Mouse (Mus musculus): ENCODE results near the gene Pih1d1. TPM values are rescaled to one million over a fixed set of nuclear protein-coding genes. Genes with fewer than 3 reads are reported as not detected.

Pih1d1 gene
- total and polyA plus RNA-seq, 3 experiments = 37.4 to 69.3 (median 50.3) TPM

DNA sequence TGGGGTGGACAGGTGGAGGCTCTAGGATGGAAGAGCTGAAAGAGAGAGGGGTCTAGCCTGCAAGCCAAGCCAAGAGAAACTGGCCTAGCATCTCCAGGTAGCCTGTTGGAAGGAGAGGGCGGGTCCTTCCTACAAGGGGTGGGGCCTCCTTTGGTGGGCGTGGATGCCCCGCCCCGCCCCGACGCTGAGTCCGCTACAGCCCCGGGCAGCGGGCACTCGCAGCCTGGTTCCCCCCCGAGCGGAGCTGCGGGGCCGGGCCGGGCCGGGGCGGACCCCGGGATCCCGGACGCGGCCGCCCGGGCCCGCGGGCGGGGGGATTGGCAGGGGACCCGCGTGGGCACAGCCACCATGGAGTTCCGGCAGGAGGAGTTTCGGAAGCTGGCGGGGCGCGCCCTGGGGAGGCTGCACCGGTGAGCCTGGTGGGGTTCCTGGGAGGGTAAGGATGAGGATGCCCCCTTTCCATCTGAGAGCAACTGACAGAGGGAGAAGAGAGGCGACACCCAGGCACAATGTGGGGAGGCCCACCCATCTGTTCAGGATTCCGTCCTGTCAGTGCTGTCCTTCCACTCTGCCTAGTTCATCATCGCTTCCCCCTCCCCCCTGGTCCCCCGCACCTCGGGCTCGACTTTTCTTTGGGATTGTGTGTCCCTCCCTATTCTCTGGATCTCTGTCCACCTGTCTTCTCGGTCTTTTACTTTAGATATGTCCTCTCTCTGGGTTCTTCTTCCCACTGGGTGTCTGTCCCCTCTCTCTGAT lies 9.8 kb downstream of the Pih1d1 start, which contains the start of gene Slc17a7:
Gene Slc17a7, plus strand, starts transcription at position 215 of the 756 bp plus-strand sequence.
- H3K36me3 ChIP-seq (replicated peaks in 1 of 2; ENCODE audit: control insufficient read depth in 1 of 2, insufficient read depth in 1 of 2, low read length in 1 of 2) = peaks cover 0 to 22% of the 10 kb centered on the region in 2 experiments
- peaks cover 0 to 11% of the 10 kb centered on the region in 2 experiments; a peak in 3 of 4 replicates for H3K4me1 ChIP-seq (ENCODE audit: control insufficient read depth in 1 of 2, insufficient read depth in 2 of 2)
- H3K9ac ChIP-seq (ENCODE audit: insufficient read depth, low read depth) = no peak within 1 kb of the TSS
- dilution Hi-C loops (cut with MboI; ENCODE audit: extremely low pct_ligation_motif_present, extremely low pct_unique_long_range_greater_than_20kb, low sequenced_read_pairs) (no loop called here), in situ Hi-C loops (cut with MboI; ENCODE audit: low pct_ligation_motif_present, low pct_unique_long_range_greater_than_20kb, low sequenced_read_pairs) (loop anchor here (10.0 kb wide), 1 partner anchor 141 kb away; no protein-coding TSS in a partner anchor)
- peaks cover 60% of the 10 kb centered on the region for H3K27me3 ChIP-seq (replicated peaks)
- H3K9me3 ChIP-seq (replicated peaks; ENCODE audit: low read length) = peaks cover 7% of the 10 kb centered on the region
- H3K4me2 ChIP-seq (ENCODE audit: insufficient read depth, low read depth, poor library complexity, severe bottlenecking) = peak within 1 kb of the TSS; percentile 47; the same call in 1 of the 2 replicates
- no peak for DNase-seq (ENCODE audit: extremely low read depth)
- no peak within 1 kb of the TSS for H3K27ac ChIP-seq (ENCODE audit: insufficient read depth, low read depth)
- H3K4me3 ChIP-seq (replicated peaks in 1 of 3; ENCODE audit: low read depth in 2 of 3, low read length in 2 of 3, poor library complexity in 1 of 3) = no peak within 1 kb of the TSS
- TF ChIP-seq RCOR1 (conservative IDR thresholded peaks at IDR 0.05; ENCODE audit: low read depth, low read length) (no peak), JUN (IDR thresholded peaks at IDR 0.05; ENCODE audit: insufficient read depth, low read depth, low read length) (no peak), PAX5 (IDR thresholded peaks at IDR 0.05; ENCODE audit: low read length) (no peak), BHLHE40 (IDR thresholded peaks at IDR 0.05; ENCODE audit: low read depth, low read length) (no peak), EP300 (IDR thresholded peaks at IDR 0.05; ENCODE audit: low read length) (no peak), CHD2 (IDR thresholded peaks at IDR 0.05; ENCODE audit: low read length) (no peak), POLR2AphosphoS2 (IDR thresholded peaks at IDR 0.05; ENCODE audit: low read depth, low read length) (no peak), ZNF384 (IDR thresholded peaks at IDR 0.05; ENCODE audit: low read depth, low read length) (no peak), CHD1 (IDR thresholded peaks at IDR 0.05; ENCODE audit: low read depth, low read length) (no peak), NRF1 (IDR thresholded peaks at IDR 0.05; ENCODE audit: low read depth, low read length) (no peak), JUND (conservative IDR thresholded peaks at IDR 0.05; ENCODE audit: low read depth, low read length) (no peak), MAX (IDR thresholded peaks at IDR 0.05; ENCODE audit: low read length) (no peak), ZMIZ1 (IDR thresholded peaks at IDR 0.05; ENCODE audit: low read depth, low read length) (no peak), MAZ (IDR thresholded peaks at IDR 0.05; ENCODE audit: low read depth, low read length) (no peak), CTCF (conservative IDR thresholded peaks at IDR 0.05 in 1 of 2, IDR thresholded peaks at IDR 0.05 in 1 of 2; ENCODE audit: low read depth in 2 of 2, low read length in 2 of 2) (no peak), MXI1 (IDR thresholded peaks at IDR 0.05; ENCODE audit: low read depth, low read length) (no peak), USF2 (conservative IDR thresholded peaks at IDR 0.05; ENCODE audit: low read depth, low read length) (no peak)
- no peaks in the 10 kb centered on the region for H3K79me2 ChIP-seq (replicated peaks; ENCODE audit: control insufficient read depth, extremely low read depth, insufficient read depth, poor library complexity, severe bottlenecking)

DNA sequence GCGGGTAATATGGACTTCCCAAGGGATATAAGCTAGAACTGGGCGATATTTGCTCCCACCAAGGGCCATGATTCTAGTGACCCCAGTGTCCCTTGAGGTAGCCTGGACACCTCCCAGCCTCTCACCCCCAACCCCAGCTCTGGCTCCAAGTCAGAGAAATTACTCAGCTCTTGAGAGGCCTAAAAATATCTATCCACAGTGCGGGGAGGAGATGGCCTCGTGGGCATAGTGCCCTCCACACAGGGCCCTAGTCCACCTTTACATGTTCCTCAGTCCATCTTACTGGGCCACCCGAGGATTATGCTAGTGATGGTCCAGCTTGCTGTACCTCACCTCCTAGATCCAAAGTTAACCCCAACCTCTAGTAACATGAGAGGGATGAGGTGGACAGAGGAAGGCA lies 10.7 kb downstream of the Pih1d1 start:
- H3K4me3 ChIP-seq (replicated peaks in 1 of 3; ENCODE audit: low read depth in 2 of 3, low read length in 2 of 3, poor library complexity in 1 of 3) = no peak overlapping the region
- H3K27ac ChIP-seq (ENCODE audit: insufficient read depth, low read depth) = no peak overlapping the region
- no peak for DNase-seq (ENCODE audit: extremely low read depth)
- H3K9ac ChIP-seq (ENCODE audit: insufficient read depth, low read depth) = no peak overlapping the region
- TF ChIP-seq ETS1 (conservative IDR thresholded peaks at IDR 0.05; ENCODE audit: low read depth, low read length) = no peak
- TF ChIP-seq RAD21 (IDR thresholded peaks at IDR 0.05; ENCODE audit: low read depth, low read length) = no peak
- TF ChIP-seq USF2 (conservative IDR thresholded peaks at IDR 0.05; ENCODE audit: low read depth, low read length) = no peak
- no peak for TF ChIP-seq NRF1 (IDR thresholded peaks at IDR 0.05; ENCODE audit: low read depth, low read length)
- TF ChIP-seq JUND (conservative IDR thresholded peaks at IDR 0.05; ENCODE audit: low read depth, low read length) = no peak
- TF ChIP-seq E2F4 (IDR thresholded peaks at IDR 0.05; ENCODE audit: insufficient replicate concordance, low read depth, low read length) = no peak
- no peak for TF ChIP-seq IRF4 (IDR thresholded peaks at IDR 0.05; ENCODE audit: low read depth, low read length)
- TF ChIP-seq KAT2A (IDR thresholded peaks at IDR 0.05; ENCODE audit: insufficient replicate concordance, low read length) = no peak
- TF ChIP-seq POLR2AphosphoS2 (IDR thresholded peaks at IDR 0.05; ENCODE audit: low read depth, low read length) = no peak
- TF ChIP-seq ZKSCAN1 (IDR thresholded peaks at IDR 0.05; ENCODE audit: borderline replicate concordance, low read depth, low read length) = no peak
- TF ChIP-seq CHD2 (IDR thresholded peaks at IDR 0.05; ENCODE audit: low read length) = no peak
- no peak for TF ChIP-seq MXI1 (IDR thresholded peaks at IDR 0.05; ENCODE audit: low read depth, low read length)
- no peak for TF ChIP-seq HCFC1 (IDR thresholded peaks at IDR 0.05; ENCODE audit: low read depth, low read length)
- TF ChIP-seq POLR2A (IDR thresholded peaks at IDR 0.05; ENCODE audit: low read depth, low read length) = no peak
- TF ChIP-seq GABPA (IDR thresholded peaks at IDR 0.05; ENCODE audit: insufficient replicate concordance, low read depth, low read length) = no peak
- no peak for TF ChIP-seq MAFK (IDR thresholded peaks at IDR 0.05; ENCODE audit: insufficient replicate concordance, low read length)
- peaks cover 63% of the 10 kb centered on the region for H3K27me3 ChIP-seq (replicated peaks)
- no peak overlapping the region for H3K4me2 ChIP-seq (ENCODE audit: insufficient read depth, low read depth, poor library complexity, severe bottlenecking)
- peaks cover 0 to 11% of the 10 kb centered on the region in 2 experiments; a peak in 3 of 4 replicates for H3K4me1 ChIP-seq (ENCODE audit: control insufficient read depth in 1 of 2, insufficient read depth in 2 of 2)
- H3K36me3 ChIP-seq (replicated peaks in 1 of 2; ENCODE audit: control insufficient read depth in 1 of 2, insufficient read depth in 1 of 2, low read length in 1 of 2) = peaks cover 0 to 12% of the 10 kb centered on the region in 2 experiments
- in situ Hi-C loops (cut with MboI; ENCODE audit: low pct_ligation_motif_present, low pct_unique_long_range_greater_than_20kb, low sequenced_read_pairs) (loop anchor here (10.0 kb wide), 1 partner anchor 140 kb away; no protein-coding TSS in a partner anchor), dilution Hi-C loops (cut with MboI; ENCODE audit: extremely low pct_ligation_motif_present, extremely low pct_unique_long_range_greater_than_20kb, low sequenced_read_pairs) (no loop called here)
- no peaks in the 10 kb centered on the region for H3K79me2 ChIP-seq (replicated peaks; ENCODE audit: control insufficient read depth, extremely low read depth, insufficient read depth, poor library complexity, severe bottlenecking)
- H3K9me3 ChIP-seq (replicated peaks; ENCODE audit: low read length) = peaks cover 16% of the 10 kb centered on the region
